Mouse (Mus musculus): ENCODE results near the gene Tnfsfm13.
A peak's percentile ranks its signal among the peaks of the same experiment; 100 is the strongest.
"Not testable (repeated sequence)": the region's sequence is repeated elsewhere in the genome, so short reads cannot be mapped to it uniquely, and the experiment has no call there.

Tnfsfm13 gene

DNA sequence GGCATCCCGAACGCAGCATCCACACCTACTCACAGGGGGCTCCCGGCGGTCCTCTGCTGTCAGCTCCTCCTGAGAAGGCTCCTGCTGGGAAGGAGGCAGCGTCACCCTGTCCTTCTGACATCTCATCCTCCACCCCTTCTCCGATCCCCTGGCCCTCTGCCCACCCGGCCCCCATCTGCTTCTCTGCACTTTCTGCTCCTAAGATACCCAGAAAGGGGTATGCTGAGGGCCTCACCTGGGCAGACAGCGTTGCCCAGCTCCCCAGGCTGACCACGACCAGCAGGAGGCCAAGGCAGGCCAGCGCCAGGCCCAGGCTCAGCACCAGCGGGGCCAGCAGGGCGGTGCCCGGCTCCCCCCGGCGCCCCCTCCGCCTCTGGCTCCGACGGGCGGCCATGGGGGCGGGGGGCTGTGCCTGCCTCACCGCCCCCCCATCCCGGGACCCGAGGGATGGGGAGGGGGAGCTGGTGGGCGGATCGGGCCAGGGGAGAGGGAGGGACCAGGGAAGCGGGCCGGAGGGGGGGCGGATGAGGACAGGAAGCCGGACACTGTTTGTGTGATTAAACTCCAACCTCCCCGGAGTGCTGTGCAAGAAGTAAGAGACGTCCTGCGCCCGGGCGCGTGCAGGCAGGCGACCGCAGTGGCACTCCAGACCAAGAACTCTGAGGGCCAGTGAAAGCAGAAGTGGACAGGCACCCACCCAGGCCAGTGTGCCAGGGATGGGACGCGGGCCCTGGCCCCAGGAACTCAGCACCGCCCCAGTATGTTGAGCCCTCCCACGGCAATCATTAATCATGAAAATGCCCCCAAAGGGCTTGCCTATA lies at the start of gene Tnfsfm13, which contains the start of gene Tnfsf12:
Tnfsfm13 (minus strand) TSS at position 738 of the 821 bp plus-strand sequence.
Tnfsf12 (minus strand) TSS at position 489 of the 821 bp plus-strand sequence.
- DNase-seq (ENCODE audit: low spot score): peak; percentile 58

DNA sequence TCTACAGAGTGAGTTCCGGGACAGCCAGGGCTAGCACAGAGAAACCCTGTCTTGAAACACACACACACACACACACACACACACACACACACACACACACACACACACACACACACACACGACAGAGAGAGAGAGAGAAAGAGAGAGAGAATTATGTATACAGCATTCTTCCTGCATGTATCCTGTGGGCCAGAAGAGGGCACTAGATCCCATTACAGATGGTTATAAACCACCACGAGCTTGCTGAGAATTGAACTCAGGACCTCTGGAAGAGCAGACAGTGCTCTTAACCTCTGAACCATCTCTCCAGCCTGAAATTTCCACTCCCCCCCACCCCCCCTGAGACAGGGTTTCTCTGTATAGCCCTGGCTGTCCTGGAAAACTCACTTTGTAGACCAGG lies 35.5 kb upstream of the Tnfsfm13 start:
- not testable (repeated sequence) for DNase-seq (ENCODE audit: low spot score)

DNA sequence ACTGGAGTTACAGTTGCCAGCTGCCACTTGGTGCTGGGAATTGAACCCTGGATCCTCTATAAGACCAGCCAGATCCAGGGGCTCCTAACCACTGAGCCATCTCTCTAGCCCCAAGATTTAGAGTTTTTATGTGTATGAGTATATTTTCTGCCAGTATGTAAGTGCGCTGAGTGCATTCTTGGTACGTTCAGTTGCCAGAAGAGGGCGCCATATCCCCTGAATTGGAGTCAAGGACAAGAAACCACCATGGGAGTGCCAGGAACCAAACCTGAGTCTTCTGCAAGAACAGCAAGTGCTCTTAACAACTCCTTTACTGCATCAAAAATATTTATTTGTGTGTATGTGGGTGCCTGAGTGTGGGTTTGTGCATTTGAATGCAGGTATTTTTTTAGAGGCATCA lies 33.2 kb upstream of the Tnfsfm13 start:
- DNase-seq (ENCODE audit: low spot score): peak; percentile 39

DNA sequence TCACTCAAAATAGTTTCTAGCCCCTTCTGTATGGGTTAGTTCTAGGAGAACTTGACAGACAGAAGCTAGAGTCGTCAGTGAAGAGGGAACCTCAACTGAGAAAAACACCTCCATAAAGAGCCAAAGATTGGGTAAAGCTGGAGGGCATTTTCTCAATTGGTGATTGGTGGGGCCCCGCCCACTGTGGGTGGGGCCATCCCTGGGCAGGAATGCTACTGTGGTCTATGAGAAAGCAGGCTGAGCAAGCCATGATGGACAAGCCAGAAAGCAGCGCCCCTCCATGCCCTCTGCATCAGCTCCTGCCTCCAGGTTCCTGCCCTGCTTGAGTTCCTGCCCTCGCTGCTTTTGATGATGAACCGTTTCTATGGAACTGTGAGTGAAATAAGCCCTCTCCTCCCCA lies 30.1 kb upstream of the Tnfsfm13 start:
- no peak for DNase-seq (ENCODE audit: low spot score)

DNA sequence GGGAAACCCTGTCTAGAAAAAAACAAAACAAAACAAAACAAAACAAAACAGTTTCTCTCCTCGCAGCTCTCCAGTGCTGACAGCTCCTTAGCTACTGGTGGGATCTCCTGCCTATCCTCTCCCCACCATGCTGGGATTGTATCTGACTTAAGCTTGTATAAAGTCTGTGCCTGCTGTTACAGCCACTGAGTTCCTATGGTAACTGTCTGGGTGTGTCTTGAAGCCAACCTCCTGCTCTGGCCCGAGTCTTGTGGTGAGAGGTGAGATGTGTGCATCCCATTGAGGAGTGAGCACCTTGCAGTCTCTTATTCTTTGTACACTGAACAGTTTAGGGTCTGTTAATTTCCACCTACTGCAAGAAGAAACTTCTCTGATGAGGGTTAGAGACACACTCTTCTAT lies 27.2 kb upstream of the Tnfsfm13 start:
- no peak for DNase-seq (ENCODE audit: low spot score)

DNA sequence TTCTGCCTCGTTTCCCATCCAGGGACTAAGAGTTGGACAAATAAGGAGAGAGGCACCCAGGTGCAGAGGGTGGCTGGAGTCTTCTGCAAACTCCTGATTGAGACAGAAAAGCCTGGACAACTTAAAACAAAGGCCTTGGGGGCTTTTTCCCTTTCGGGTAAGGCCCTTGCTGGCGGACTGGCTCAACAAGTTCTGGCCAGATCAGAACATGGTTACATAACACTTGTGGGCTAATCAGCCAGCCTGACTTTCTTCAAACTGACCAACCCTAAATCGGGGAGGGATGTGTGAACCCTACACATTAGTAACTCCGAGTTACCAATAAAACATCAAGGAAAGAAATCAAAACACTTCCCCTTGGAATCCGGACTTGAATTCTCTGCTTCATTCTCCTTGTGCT lies 25.0 kb upstream of the Tnfsfm13 start:
- DNase-seq (ENCODE audit: low spot score): peak; percentile 22

DNA sequence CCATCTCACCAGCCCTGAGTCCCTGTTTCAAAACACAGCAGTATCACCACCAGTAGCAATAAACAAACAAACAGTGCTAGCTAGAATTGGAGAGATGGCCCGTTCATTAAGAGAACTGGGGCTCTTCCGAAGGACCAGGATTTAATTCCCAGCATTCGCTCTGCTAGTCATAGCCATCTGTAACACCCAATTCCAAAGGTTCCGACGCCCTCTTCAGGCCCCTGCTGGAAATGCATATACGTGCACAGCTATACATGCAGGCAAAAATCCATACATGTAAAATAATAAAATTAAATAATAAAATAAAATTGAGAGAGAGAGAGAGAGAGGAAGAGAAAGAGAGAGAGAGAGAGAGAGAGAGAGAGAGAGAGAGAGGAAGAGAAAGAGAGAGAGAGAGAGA lies 23.5 kb upstream of the Tnfsfm13 start:
- no peak for DNase-seq (ENCODE audit: low spot score)

DNA sequence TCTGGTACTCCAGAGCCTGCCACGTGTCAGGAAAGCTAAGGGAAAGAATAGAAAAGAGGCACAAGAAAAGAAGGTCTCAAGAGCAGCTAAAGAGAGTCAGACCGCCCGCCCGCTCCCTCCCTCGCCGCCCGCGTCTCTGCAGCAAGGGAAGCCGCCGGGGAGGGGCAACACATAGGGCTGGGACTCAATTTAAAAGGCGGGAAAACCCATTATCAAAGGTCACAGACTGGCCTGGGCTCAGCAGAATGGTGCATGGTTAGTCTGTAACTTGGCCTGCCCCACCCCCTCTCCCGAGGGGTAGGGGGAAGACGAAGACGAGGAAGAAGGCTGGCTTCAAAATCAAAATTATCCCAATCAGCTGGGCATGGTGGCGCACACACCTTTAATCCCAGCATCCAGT lies 22.8 kb upstream of the Tnfsfm13 start:
- no peak for DNase-seq (ENCODE audit: low spot score)

DNA sequence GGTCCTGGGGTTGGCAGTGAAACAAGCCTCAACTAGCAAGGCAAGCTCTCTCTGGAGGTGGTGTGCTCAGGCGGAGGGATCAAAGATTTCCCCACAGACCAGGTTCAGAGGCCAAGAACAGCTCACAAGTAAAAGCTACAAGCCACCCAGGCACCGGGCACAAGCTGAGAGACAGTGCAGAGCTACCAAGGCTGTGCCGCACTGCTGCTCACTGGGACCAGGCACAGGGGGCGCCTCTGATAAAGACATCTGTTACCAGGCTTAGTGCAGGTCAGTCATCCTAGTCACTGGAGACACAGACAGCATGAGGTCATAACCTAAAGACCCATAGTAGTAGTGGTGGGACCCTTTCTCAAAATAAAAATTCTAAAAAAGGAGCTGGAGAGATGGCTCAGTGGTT lies 21.1 kb upstream of the Tnfsfm13 start:
- DNase-seq (ENCODE audit: low spot score): no peak

DNA sequence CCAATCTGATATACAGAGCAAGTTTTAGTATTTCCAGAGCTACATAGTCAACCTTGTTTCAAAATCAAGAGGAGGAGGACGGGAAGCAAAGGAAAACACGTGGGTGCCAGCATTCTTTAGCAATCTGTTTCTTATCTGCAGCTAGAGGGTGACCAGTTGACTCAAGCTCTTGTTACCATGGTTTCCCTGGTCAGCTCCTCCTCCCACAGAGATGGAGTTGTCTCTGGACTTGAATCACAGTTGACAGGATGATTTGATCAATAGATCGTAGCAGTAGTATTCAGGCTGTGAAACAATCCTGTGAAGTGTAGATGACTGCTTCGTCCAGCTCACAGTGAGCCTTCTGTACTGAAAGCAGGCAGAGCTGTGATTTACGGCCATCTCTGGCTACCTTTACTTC lies 20.0 kb upstream of the Tnfsfm13 start:
- DNase-seq (ENCODE audit: low spot score): peak; percentile 48

DNA sequence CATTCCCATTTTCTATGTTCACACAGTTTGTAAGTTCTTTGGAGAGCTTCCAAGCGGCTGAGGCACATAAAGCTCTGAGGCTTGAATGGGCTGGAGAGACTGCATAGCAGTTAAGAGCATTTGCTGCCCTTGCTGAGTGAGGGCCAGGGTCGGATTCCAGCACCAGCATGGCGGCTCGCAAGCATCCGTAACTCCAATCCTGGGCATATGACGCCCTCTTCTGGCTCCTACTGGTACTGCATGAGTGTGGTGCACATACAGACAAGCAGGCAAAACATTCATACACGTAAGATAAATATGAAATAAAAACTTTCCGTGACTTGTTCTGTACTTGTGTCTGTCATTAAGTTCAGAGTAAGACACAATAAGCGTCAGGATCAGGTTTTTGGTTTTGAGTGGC lies 19.6 kb upstream of the Tnfsfm13 start:
- no peak for DNase-seq (ENCODE audit: low spot score)

DNA sequence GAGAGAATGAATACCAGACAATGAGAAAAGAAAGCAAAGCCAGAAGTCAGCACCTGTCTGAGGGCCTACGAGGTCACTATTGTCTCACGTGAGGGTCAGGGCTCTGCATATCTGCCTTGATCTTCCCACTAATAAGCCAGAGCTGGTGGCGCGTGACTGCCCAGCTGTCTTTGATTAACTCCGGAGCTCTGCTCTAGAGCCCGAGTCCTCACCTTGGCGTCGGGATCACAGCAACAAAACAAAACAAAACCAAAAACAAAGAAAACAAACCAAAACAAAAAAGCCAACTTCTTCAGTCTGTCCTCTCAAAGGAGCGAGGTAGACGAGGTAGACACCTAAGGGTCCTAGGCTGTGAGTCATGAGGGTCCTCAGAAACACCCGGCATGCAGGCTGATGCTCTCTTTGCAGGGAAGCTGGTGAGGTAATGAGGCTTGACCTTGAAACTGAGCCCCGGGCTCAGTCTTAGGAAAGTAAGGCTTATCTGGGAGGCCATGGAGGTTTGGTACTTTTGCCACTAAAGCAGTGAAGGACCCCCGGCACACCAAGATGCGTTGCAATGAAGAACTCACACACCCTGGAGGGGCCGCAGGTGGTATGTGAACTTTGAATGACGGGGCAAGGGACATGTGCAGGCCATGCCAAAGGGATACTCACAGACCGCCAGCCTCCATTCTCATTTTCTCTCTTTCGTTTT lies 18.9 kb upstream of the Tnfsfm13 start:
- DNase-seq (ENCODE audit: low spot score): no peak

DNA sequence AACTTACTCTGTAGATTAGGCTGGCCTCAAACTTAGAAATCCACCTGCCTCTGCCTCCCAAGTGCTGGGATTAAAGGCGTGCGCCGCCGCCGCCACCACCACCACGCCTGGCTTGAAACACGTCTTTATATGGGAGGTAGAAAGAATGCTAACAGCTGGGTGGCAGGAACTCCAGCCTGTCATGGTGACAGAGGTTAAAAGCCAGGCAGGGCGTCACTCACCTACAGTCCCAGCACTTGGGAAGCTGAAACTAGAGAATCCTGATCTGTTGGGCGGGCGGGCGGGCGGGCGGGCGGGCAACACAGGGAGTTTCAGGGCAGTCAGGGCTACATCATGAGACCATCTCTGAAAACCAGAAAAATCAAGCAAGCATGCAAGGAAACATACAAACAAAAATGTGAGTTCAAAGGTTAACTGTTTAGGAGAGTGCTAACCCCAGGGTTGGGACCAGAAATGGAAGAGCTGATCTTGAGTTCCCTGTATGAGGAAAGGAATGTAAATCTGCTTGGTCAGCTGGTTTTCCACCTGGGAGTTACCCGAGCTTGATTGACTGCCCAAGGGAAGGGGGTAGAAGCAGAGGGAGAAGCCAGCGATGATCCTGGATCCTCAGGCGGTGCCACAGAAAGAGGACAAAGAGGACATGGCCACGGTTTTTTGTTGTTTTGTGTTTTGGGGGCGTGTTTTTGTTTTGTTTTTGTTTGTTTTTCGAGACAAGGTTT lies 17.2 kb upstream of the Tnfsfm13 start:
- no peak for DNase-seq (ENCODE audit: low spot score)

DNA sequence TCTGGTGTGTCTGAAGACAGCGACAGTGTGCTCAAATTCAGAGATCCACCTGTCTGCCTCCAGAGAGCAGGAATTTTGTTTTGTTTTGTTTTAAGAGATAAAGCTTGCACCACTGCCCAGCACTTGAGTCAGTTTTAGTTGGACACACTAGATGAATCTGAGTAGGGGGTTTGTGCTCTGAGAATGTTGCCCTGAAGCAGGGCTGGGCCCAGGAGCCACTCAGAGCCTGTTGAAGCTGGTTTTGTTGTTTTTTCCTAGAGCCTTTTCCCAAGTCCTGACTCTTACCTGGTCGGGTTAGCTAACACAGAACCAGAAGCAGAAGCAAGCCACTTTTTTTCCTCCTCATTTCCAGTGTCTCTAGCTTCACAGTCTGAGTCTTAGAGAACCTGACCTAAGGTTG lies 15.2 kb upstream of the Tnfsfm13 start:
- DNase-seq (ENCODE audit: low spot score): no peak

DNA sequence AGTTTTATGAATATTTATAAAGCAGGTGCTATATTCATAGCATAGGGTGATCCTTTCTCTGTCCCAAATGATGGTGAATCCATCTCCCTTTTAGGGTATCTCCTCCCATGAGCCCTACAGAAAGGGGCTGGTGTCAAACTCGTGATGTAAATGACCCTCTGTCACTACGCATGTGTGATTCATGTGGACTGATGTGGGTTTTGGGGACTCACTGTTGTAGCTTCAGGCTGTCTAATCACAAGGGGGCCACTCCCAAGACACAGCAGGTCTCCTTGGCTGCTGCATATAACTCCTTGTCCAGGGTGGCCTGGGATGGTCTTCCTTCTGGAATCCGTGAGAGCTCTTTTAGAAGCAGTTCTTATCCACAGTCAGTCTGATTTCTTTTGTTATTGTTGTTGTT lies 14.6 kb upstream of the Tnfsfm13 start:
- DNase-seq (ENCODE audit: low spot score): no peak

DNA sequence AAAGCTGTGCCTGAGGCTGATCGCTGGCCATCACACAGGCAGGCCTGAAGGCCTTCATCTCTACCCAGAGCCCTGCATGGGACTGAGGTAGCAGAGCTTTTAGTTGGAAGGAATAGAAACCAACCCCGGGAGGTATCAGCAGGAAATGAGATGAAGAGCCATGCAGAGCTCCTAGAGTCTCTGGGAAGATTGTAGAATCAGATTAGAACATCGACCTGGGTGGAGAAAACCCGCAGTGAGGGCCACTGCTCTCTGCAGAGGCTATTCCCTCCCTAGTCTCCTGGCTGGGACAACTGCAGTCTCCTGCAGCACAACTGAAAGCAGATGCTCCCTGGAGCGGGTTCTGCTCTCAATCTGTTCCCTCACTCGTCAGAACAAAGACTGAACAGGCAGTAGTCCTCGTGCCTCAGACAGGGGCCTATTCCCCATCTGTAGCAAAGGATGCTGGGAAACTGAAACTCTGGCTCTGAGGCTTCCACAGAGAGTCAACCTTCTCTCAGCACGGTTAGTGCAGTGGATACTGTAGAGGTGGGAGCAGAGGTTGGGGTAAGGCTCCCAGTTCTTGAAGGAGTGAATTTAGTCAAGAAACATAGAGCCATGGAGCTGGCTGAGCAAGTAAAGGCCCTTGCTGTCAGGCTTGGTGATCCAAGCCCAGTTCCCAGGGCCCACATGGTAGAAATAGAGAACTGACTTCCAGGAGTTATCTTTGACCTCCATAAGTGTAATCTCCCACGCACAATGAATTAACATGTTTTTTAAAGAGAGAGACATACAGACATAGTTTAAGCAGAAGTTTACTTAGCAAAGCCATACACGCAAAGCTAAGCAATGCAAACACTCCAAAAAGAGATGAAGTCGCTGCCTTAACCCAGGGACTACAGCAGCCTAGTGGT lies 13.9 kb upstream of the Tnfsfm13 start:
- no peak for DNase-seq (ENCODE audit: low spot score)

DNA sequence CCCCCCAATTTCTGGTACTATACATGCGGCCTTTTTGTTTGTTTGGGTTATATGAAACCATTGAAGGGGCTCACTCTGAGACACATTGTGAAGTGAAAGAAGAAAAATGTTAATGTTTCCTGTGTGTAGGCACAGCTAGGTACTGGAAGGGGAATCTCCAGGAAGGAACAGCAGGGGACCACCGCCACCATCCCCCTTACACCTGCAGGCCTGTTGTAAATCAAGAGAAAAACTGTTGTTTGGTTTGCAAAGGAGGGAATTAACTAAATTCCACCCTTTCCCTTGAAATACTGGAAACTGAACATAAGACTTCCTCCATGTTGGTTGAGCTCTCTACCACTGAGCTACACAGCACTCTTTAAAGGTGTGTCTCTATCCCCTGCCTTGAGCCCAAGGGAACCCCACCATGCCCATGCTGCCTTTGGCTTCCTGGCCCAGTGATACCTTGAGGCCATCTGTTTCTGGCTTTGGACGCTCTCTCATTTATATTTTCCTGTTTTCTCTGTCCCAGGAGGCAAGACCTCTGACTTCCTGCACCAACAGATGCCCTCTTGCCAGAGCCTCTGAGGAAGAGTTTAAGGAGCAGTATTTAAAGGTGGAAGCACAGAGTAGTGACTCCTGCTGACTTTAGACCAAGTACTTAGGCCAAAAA lies 12.8 kb upstream of the Tnfsfm13 start:
- DNase-seq (ENCODE audit: low spot score): no peak

DNA sequence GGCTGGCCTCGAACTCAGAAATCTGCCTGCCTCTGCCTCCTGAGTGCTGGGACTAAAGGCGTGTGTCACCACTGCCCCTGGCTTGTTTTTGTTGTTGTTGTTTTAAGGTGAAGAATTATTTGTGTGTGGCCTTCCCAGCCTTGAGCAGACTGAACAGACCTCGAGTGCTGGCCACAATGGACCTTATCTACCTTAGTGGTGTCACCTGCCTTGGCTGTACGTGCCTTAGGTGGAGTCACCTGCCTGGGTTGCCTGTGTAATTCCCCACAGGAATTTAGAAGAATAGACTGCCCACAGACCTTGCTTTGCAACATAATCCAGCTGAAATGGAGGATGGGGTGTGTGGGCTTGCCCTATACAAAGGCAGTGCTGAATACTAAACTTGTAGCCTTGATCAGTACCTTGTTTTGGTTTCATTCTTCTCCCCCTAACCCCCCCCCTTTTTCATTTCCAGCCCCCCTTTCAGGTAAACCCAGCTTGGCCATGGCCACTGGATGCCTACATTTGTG lies 12.0 kb upstream of the Tnfsfm13 start:
- no peak for DNase-seq (ENCODE audit: low spot score)

DNA sequence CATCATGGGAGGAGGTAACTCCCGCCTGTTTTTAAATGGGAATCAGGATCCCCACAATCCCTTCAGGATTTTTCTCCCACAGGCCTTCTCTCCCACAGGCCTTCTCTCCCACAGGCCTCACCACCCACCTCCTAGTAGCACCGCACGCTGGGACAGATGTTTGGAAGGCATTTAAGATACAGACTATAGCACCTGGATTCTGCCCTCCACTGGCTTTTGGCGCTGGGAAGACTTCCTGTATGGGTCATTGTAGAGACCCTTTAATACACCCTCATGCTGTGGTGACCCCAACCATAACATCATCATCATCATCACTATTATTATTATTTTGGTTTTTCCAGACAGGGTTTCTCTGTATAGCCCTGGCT lies 11.6 kb upstream of the Tnfsfm13 start:
- DNase-seq (ENCODE audit: low spot score): no peak

DNA sequence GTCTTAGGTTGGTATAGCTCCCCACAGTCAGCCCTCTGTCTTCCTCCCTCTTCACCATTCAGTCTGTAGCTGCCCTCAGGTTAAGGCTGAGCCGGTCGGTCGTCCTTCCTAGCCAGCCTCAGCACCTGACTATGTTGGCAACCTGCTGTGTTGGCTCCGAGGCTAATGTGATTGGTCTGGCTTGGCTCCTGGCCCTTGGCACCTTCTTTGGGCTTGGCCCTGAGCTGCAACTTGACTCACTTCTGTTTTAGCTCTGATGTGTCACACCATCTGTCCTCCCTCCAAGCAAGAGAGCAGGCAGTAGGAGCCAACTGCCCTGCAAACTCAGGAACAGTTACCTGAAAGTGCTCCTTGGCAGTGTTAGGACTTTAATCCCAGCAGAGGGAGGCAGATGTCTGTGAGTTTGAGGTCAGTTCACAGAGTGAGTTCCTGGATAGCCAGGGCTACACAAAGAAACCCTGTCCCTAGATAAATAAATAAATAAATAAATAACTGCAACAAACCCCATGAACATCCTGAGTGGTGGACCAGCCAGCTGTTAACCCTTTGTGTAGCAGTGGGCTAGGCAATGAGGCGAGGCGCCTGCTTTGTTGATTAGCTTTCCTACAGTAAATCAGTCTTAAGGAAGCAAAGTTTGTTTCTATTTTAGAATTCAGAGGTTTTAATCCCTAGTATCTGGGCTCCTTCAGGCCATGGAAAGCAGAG lies 11.0 kb upstream of the Tnfsfm13 start:
- peak; percentile 76 for DNase-seq (ENCODE audit: low spot score)

DNA sequence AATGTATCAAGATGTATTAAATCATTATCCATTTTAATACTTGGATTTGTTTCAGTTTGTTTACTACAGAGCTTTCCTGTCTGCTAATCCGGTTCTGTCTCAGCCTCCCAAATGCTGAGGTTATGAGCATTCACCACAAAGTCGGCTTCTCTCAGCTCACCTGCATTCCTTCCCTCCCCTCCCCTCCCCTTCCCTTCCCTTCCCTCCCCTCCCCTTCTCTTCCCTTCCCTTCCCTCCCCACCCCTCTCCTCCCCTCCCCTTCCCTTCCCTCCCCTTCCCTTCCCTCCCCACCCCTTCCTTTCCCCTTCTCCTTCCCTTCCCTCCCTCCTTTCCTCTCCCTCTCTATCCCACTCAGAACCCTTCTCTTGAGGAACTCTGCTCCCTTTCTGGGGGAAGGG lies 8.7 kb upstream of the Tnfsfm13 start:
- DNase-seq (ENCODE audit: low spot score): no peak

All from adipocyte (in vitro differentiated cells).